Mouse (Mus musculus): ENCODE data around the gene Tmem120b. TPM values are rescaled to one million over a fixed set of nuclear protein-coding genes. Genes with fewer than 3 reads are reported as not detected.
A peak's percentile ranks its signal among the peaks of the same experiment; 100 is the strongest.

The Tmem120b gene
- polyA plus RNA-seq, 1 experiment from 2014 or later, result 12.4 TPM

DNA sequence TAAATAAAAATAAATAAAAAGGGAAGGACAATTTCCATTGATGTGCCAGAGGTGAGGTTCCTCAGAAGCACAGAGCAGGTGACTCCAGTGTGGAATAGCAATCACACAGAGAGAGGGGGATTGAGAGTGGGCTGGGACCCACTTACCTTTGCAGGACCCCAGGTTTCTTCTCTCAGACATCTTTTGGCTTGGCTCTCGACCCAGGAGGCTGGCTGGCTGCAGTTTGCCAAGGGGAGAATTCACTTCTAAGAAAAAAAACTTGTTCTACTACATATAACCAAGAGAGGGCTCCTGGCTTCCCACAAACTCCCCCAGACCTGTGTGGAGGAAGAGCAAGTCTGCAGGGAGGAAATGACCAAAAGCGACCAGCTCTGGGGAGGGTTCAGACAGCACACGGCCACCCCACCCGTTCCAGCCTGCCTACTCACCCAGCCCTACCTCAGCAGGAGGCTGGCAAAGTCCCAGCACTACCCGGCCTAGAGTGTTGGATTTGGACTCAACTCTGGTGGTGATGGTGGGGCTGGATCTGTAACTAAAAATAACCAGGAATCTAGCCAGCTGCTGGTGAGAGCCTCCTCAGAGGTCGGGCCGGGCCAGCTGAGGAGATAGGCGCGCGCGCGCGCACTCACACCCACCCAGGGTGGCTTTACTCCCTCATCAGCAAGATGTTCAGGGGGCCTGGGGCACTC is 66.1 kb downstream of the Tmem120b start:
- no peak for ATAC-seq (ENCODE audit: low read depth)
- H3K27ac ChIP-seq (ENCODE audit: low read length), result peak overlapping the region; percentile 100
- no peaks in the 10 kb centered on the region for H3K27me3 ChIP-seq (ENCODE audit: control insufficient read depth, insufficient read depth, low read depth, low read length)
- peak overlapping the region; percentile 99 for H3K4me2 ChIP-seq (ENCODE audit: low read depth, low read length)
- peak overlapping the region; percentile 69; the same call in 1 of the 2 replicates for H3K4me3 ChIP-seq (ENCODE audit: low read length)
- WGBS, result 8% methylated on average over 13 of the region's 13 CpGs
- H3K4me1 ChIP-seq (replicated peaks; ENCODE audit: control insufficient read depth, insufficient read depth, low read length), result peaks cover 63% of the 10 kb centered on the region
- no peaks in the 10 kb centered on the region for H3K36me3 ChIP-seq (ENCODE audit: control insufficient read depth, insufficient read depth, low read length)
- no peaks in the 10 kb centered on the region for H3K9me3 ChIP-seq (ENCODE audit: control insufficient read depth, low read length)
- H3K9ac ChIP-seq (ENCODE audit: low read length), result peak overlapping the region; percentile 99

GRCm38 (mm10) chr5:123134875-123135382 is 66.7 kb downstream of the Tmem120b start:
- no peak for ATAC-seq (ENCODE audit: low read depth)
- Histone ChIP-seq H3K27ac (ENCODE audit: low read length) (peak overlapping the region; percentile 100), H3K4me3 (ENCODE audit: low read length) (peak overlapping the region; percentile 69), H3K4me1 (replicated peaks; ENCODE audit: control insufficient read depth, insufficient read depth, low read length) (peaks cover 63% of the 10 kb centered on the region), H3K27me3 (ENCODE audit: control insufficient read depth, insufficient read depth, low read depth, low read length) (no peaks in the 10 kb centered on the region), H3K9ac (ENCODE audit: low read length) (peak overlapping the region; percentile 99), H3K9me3 (ENCODE audit: control insufficient read depth, low read length) (no peaks in the 10 kb centered on the region), H3K4me2 (ENCODE audit: low read depth, low read length) (peak overlapping the region; percentile 99), H3K36me3 (ENCODE audit: control insufficient read depth, insufficient read depth, low read length) (no peaks in the 10 kb centered on the region)
- 17% methylated on average over 8 of the region's 8 CpGs for WGBS

GRCm38 (mm10) chr5:123135471-123136360 is 67.5 kb downstream of the Tmem120b start:
- no peaks in the 10 kb centered on the region for H3K36me3 ChIP-seq (ENCODE audit: control insufficient read depth, insufficient read depth, low read length)
- peak overlapping the region; percentile 99 for H3K9ac ChIP-seq (ENCODE audit: low read length)
- H3K9me3 ChIP-seq (ENCODE audit: control insufficient read depth, low read length), result no peaks in the 10 kb centered on the region
- H3K4me3 ChIP-seq (ENCODE audit: low read length), result peak overlapping the region; percentile 69
- H3K27me3 ChIP-seq (ENCODE audit: control insufficient read depth, insufficient read depth, low read depth, low read length), result no peaks in the 10 kb centered on the region
- H3K27ac ChIP-seq (ENCODE audit: low read length), result peak overlapping the region; percentile 100
- H3K4me2 ChIP-seq (ENCODE audit: low read depth, low read length), result peak overlapping the region; percentile 99
- peaks cover 63% of the 10 kb centered on the region for H3K4me1 ChIP-seq (replicated peaks; ENCODE audit: control insufficient read depth, insufficient read depth, low read length)
- peak; percentile 21 for ATAC-seq (ENCODE audit: low read depth)
- WGBS, result 3% methylated on average over 30 of the region's 30 CpGs

DNA sequence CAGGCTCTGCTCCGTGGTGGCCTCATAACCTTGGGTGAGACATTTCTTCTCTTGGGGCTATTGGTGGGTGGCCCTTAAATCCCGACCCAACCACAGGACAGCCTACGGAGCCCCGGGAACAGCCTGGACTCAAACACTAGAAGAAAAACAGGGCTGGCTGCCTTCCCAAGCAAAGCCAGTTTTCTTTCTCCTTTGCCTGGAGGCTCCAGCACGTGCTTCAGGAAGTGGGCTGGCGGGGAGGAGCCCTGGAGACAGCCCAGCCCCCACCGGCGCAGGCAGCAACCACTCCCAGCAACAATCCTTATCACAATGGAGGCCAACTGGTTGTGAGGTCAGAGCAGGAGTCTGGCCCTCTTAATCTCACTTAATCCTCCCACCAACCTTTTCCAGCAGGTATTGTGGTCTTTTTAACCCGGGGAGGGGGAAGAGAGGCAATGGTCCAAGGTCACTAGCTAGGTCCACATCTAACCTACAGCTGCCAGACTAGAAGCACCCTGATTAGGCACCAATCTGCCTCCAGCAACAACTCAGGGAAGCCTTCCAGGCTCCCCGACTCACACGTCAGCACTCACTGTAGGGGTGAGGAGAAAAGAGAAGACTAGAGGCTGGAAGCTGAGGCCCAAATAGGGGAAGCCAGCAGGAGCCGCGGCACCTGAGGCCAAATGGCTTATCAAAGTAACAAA is 68.3 kb downstream of the Tmem120b start:
- peak overlapping the region; percentile 99 for H3K9ac ChIP-seq (ENCODE audit: low read length)
- ATAC-seq (ENCODE audit: low read depth), result peak; percentile 57
- 5% methylated on average over 13 of the region's 13 CpGs for WGBS
- no peaks in the 10 kb centered on the region for H3K27me3 ChIP-seq (ENCODE audit: control insufficient read depth, insufficient read depth, low read depth, low read length)
- peaks cover 63% of the 10 kb centered on the region for H3K4me1 ChIP-seq (replicated peaks; ENCODE audit: control insufficient read depth, insufficient read depth, low read length)
- H3K9me3 ChIP-seq (ENCODE audit: control insufficient read depth, low read length), result no peaks in the 10 kb centered on the region
- H3K4me3 ChIP-seq (ENCODE audit: low read length), result peak overlapping the region; percentile 69
- no peaks in the 10 kb centered on the region for H3K36me3 ChIP-seq (ENCODE audit: control insufficient read depth, insufficient read depth, low read length)
- H3K27ac ChIP-seq (ENCODE audit: low read length), result peak overlapping the region; percentile 100
- H3K4me2 ChIP-seq (ENCODE audit: low read depth, low read length), result peak overlapping the region; percentile 99

- peak; percentile 15; the same call in 1 of the 2 replicates for ATAC-seq (ENCODE audit: low read depth)
- no peaks in the 10 kb centered on the region for H3K36me3 ChIP-seq (ENCODE audit: control insufficient read depth, insufficient read depth, low read length)
- H3K27me3 ChIP-seq (ENCODE audit: control insufficient read depth, insufficient read depth, low read depth, low read length), result no peaks in the 10 kb centered on the region
- peak overlapping the region; percentile 99 for H3K4me2 ChIP-seq (ENCODE audit: low read depth, low read length)
- 4% methylated on average over 20 of the region's 20 CpGs for WGBS
- H3K4me1 ChIP-seq (replicated peaks; ENCODE audit: control insufficient read depth, insufficient read depth, low read length), result peaks cover 56% of the 10 kb centered on the region
- H3K9ac ChIP-seq (ENCODE audit: low read length), result peak overlapping the region; percentile 99
- peak overlapping the region; percentile 69 for H3K4me3 ChIP-seq (ENCODE audit: low read length)
- H3K27ac ChIP-seq (ENCODE audit: low read length), result peak overlapping the region; percentile 100
- H3K9me3 ChIP-seq (ENCODE audit: control insufficient read depth, low read length), result no peaks in the 10 kb centered on the region
Observed at GRCm38 (mm10) chr5:123137044-123137909, 69.1 kb downstream of the Tmem120b start.

GRCm38 (mm10) chr5:123137910-123138229 is 69.7 kb downstream of the Tmem120b start:
- H3K4me3 ChIP-seq (ENCODE audit: low read length), result peak overlapping the region; percentile 69
- no peak for ATAC-seq (ENCODE audit: low read depth)
- 5% methylated on average over 6 of the region's 6 CpGs for WGBS
- no peaks in the 10 kb centered on the region for H3K27me3 ChIP-seq (ENCODE audit: control insufficient read depth, insufficient read depth, low read depth, low read length)
- peak overlapping the region; percentile 99 for H3K4me2 ChIP-seq (ENCODE audit: low read depth, low read length)
- no peaks in the 10 kb centered on the region for H3K36me3 ChIP-seq (ENCODE audit: control insufficient read depth, insufficient read depth, low read length)
- peak overlapping the region; percentile 99 for H3K9ac ChIP-seq (ENCODE audit: low read length)
- peaks cover 50% of the 10 kb centered on the region for H3K4me1 ChIP-seq (replicated peaks; ENCODE audit: control insufficient read depth, insufficient read depth, low read length)
- H3K9me3 ChIP-seq (ENCODE audit: control insufficient read depth, low read length), result no peaks in the 10 kb centered on the region
- peak overlapping the region; percentile 100 for H3K27ac ChIP-seq (ENCODE audit: low read length)

GRCm38 (mm10) chr5:123138230-123138911 is 70.2 kb downstream of the Tmem120b start:
- peak overlapping the region; percentile 99 for H3K9ac ChIP-seq (ENCODE audit: low read length)
- peak overlapping the region; percentile 69 for H3K4me3 ChIP-seq (ENCODE audit: low read length)
- H3K9me3 ChIP-seq (ENCODE audit: control insufficient read depth, low read length), result no peaks in the 10 kb centered on the region
- peak; percentile 32 for ATAC-seq (ENCODE audit: low read depth)
- WGBS, result 0% methylated on average over 26 of the region's 40 CpGs
- H3K27ac ChIP-seq (ENCODE audit: low read length), result peak overlapping the region; percentile 100
- H3K27me3 ChIP-seq (ENCODE audit: control insufficient read depth, insufficient read depth, low read depth, low read length), result no peaks in the 10 kb centered on the region
- H3K36me3 ChIP-seq (ENCODE audit: control insufficient read depth, insufficient read depth, low read length), result no peaks in the 10 kb centered on the region
- peaks cover 47% of the 10 kb centered on the region for H3K4me1 ChIP-seq (replicated peaks; ENCODE audit: control insufficient read depth, insufficient read depth, low read length)
- H3K4me2 ChIP-seq (ENCODE audit: low read depth, low read length), result peak overlapping the region; percentile 99

Measured in lung, embryonic 16.5 days (tissue).